Mouse (Mus musculus): ENCODE measurements around the gene Birc3. TPM values are rescaled to one million over a fixed set of nuclear protein-coding genes. Genes with fewer than 3 reads are reported as not detected.

The Birc3 gene
- total and polyA plus RNA-seq, 3 experiments, result 11.6 to 26.5 TPM; not detected in 1

DNA sequence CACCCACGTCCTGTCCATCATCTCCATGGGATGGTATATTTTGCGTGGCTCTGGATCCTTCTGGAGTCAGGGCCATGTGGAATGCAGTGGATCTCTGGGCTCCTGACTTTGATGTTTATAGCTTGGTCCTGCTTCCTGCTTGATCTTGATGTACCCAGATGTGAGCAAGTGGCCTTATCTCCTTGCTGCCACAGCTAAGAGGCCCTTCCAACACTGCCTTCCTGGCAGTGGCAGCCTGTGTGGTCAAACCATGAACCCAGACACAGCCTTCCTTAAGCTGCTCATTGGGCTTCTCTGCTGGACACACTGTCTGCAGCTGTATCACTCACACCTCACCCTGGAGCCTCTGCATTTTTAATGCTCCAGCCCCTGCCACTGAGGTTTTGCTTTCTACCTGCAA, 30.3 kb upstream of the Birc3 start:
- DNase-seq (ENCODE audit: low read depth, low spot score), result no peak
- H3K4me1 ChIP-seq (ENCODE audit: control insufficient read depth in 1 of 2, insufficient read depth in 2 of 2, low read length in 2 of 2), result no peaks in the 10 kb centered on the region
- no peaks in the 10 kb centered on the region for H3K79me2 ChIP-seq (ENCODE audit: control insufficient read depth, insufficient read depth, low read length, poor library complexity)
- H3K4me3 ChIP-seq (ENCODE audit: control insufficient read depth in 1 of 2, insufficient read depth in 1 of 2, low read depth in 2 of 2, low read length in 2 of 2), result no peak overlapping the region
- no peak overlapping the region for H3K9ac ChIP-seq (ENCODE audit: control insufficient read depth, low read depth, low read length, poor library complexity, severe bottlenecking)
- H3K27me3 ChIP-seq (ENCODE audit: control insufficient read depth in 1 of 2, insufficient read depth in 2 of 2, low read length in 2 of 2), result peaks cover 2 to 4% of the 10 kb centered on the region in 2 experiments; a peak in 3 of 4 replicates
- TF ChIP-seq ZNF384 (IDR thresholded peaks at IDR 0.05; ENCODE audit: low read depth, low read length), result no peak
- TF ChIP-seq SMC3 (IDR thresholded peaks at IDR 0.05; ENCODE audit: low read depth, low read length), result no peak
- no peak for TF ChIP-seq MYC (IDR thresholded peaks at IDR 0.05; ENCODE audit: low read depth, low read length)
- no peak for TF ChIP-seq JUND (IDR thresholded peaks at IDR 0.05; ENCODE audit: low read depth, low read length)
- TF ChIP-seq MXI1 (IDR thresholded peaks at IDR 0.05; ENCODE audit: low read depth, low read length), result no peak
- no peak for TF ChIP-seq MEF2A (IDR thresholded peaks at IDR 0.05; ENCODE audit: extremely low read depth, insufficient replicate concordance, low read depth, low read length, poor library complexity, severe bottlenecking)
- no peak for TF ChIP-seq KAT2A (conservative IDR thresholded peaks at IDR 0.05; ENCODE audit: low read depth, low read length)
- TF ChIP-seq GABPA (IDR thresholded peaks at IDR 0.05; ENCODE audit: low read depth, low read length), result no peak
- no peak for TF ChIP-seq BHLHE40 (IDR thresholded peaks at IDR 0.05; ENCODE audit: borderline replicate concordance, low read depth, low read length)
- TF ChIP-seq CHD1 (IDR thresholded peaks at IDR 0.05; ENCODE audit: low read depth, low read length), result no peak
- no peak for TF ChIP-seq CTCF (IDR thresholded peaks at IDR 0.05 in 2 of 3, conservative IDR thresholded peaks at IDR 0.05 in 1 of 3; ENCODE audit: control insufficient read depth in 1 of 3, insufficient read depth in 1 of 3, low read depth in 2 of 3, low read length in 3 of 3, poor library complexity in 1 of 3, severe bottlenecking in 1 of 3)
- no peak for TF ChIP-seq ETS1 (IDR thresholded peaks at IDR 0.05; ENCODE audit: low read depth, low read length)
- TF ChIP-seq MAX (IDR thresholded peaks at IDR 0.05; ENCODE audit: low read length), result no peak
- no peak for TF ChIP-seq USF1 (IDR thresholded peaks at IDR 0.05; ENCODE audit: low read depth, low read length)
- TF ChIP-seq TAL1 (IDR thresholded peaks at IDR 0.05; ENCODE audit: low read length), result no peak
- no peaks in the 10 kb centered on the region for H3K9me3 ChIP-seq (replicated peaks; ENCODE audit: insufficient read depth, low read length)
- no peaks in the 10 kb centered on the region for H3K36me3 ChIP-seq (ENCODE audit: control insufficient read depth in 1 of 2, insufficient read depth in 2 of 2, low read length in 2 of 2)
- no peak overlapping the region for H3K27ac ChIP-seq (ENCODE audit: control insufficient read depth, low read depth, low read length)

DNA sequence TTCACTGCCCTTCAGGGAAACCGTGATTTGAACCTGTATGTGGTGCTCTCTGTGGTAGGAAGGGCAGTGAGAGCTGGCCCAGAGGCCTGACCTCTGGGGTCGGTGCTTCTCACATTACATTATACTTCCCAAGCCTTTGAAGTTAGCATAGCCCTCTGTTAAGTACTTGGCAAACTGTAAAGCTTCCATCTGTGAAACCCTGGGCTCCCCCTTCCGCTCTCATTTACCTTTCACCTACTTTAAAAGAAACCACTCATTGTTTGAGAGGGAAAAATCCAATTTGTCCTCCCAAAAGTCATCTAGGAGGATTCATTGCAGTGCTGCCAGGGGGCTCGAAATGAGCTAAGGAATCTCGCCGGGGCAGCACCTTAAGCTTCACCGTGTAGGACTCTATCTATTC, 29.3 kb upstream of the Birc3 start:
- Histone ChIP-seq H3K27me3 (ENCODE audit: control insufficient read depth in 1 of 2, insufficient read depth in 2 of 2, low read length in 2 of 2) (peaks cover 2 to 4% of the 10 kb centered on the region in 2 experiments; a peak in 3 of 4 replicates), H3K9me3 (replicated peaks; ENCODE audit: insufficient read depth, low read length) (no peaks in the 10 kb centered on the region), H3K4me3 (ENCODE audit: control insufficient read depth in 1 of 2, insufficient read depth in 1 of 2, low read depth in 2 of 2, low read length in 2 of 2) (no peak overlapping the region), H3K4me1 (ENCODE audit: control insufficient read depth in 1 of 2, insufficient read depth in 2 of 2, low read length in 2 of 2) (no peaks in the 10 kb centered on the region), H3K9ac (ENCODE audit: control insufficient read depth, low read depth, low read length, poor library complexity, severe bottlenecking) (no peak overlapping the region), H3K36me3 (ENCODE audit: control insufficient read depth in 1 of 2, insufficient read depth in 2 of 2, low read length in 2 of 2) (no peaks in the 10 kb centered on the region), H3K79me2 (ENCODE audit: control insufficient read depth, insufficient read depth, low read length, poor library complexity) (no peaks in the 10 kb centered on the region), H3K27ac (ENCODE audit: control insufficient read depth, low read depth, low read length) (no peak overlapping the region)
- TF ChIP-seq MYB (IDR thresholded peaks at IDR 0.05; ENCODE audit: low read depth, low read length) (no peak), TCF12 (IDR thresholded peaks at IDR 0.05; ENCODE audit: low read depth, low read length) (no peak), ZC3H11A (IDR thresholded peaks at IDR 0.05; ENCODE audit: low read depth, low read length) (no peak), MAFK (IDR thresholded peaks at IDR 0.05; ENCODE audit: borderline replicate concordance, low read depth, low read length) (no peak), ETS1 (IDR thresholded peaks at IDR 0.05; ENCODE audit: low read depth, low read length) (no peak), ELF1 (IDR thresholded peaks at IDR 0.05; ENCODE audit: low read depth, low read length) (no peak), E2F4 (IDR thresholded peaks at IDR 0.05; ENCODE audit: borderline replicate concordance, low read depth, low read length) (no peak), USF2 (IDR thresholded peaks at IDR 0.05; ENCODE audit: borderline replicate concordance in 1 of 2, insufficient read depth in 1 of 2, low read depth in 1 of 2, low read length in 2 of 2) (no peak), MAX (IDR thresholded peaks at IDR 0.05; ENCODE audit: low read length) (no peak), POLR2A (IDR thresholded peaks at IDR 0.05; ENCODE audit: control insufficient read depth in 1 of 2, insufficient read depth in 1 of 2, low read depth in 1 of 2, low read length in 2 of 2, poor library complexity in 1 of 2) (no peak), POLR2AphosphoS5 (IDR thresholded peaks at IDR 0.05; ENCODE audit: borderline replicate concordance, low read depth, low read length) (no peak), KAT2A (conservative IDR thresholded peaks at IDR 0.05; ENCODE audit: low read depth, low read length) (no peak), MXI1 (IDR thresholded peaks at IDR 0.05; ENCODE audit: low read depth, low read length) (no peak), ZNF384 (IDR thresholded peaks at IDR 0.05; ENCODE audit: low read depth, low read length) (no peak), TAL1 (IDR thresholded peaks at IDR 0.05; ENCODE audit: low read length) (no peak), POLR2AphosphoS2 (IDR thresholded peaks at IDR 0.05; ENCODE audit: low read length) (no peak), GABPA (IDR thresholded peaks at IDR 0.05; ENCODE audit: low read depth, low read length) (no peak), NELFE (IDR thresholded peaks at IDR 0.05; ENCODE audit: low read depth, low read length) (no peak)
- DNase-seq (ENCODE audit: low read depth, low spot score), result no peak
